Mouse (Mus musculus): ENCODE results near the gene Nmt1. TPM values are rescaled to one million over a fixed set of nuclear protein-coding genes. Genes with fewer than 3 reads are reported as not detected.

Nmt1 gene
- total and polyA plus RNA-seq, 2 experiments from 2014 or later = 39.8 to 71.5 TPM

GRCm38 (mm10) chr11:103003210-103003609 lies 24.8 kb upstream of the Nmt1 start:
- H3K9ac ChIP-seq (replicated peaks; ENCODE audit: low read length) = no peak overlapping the region
- no peak overlapping the region for H3K4me3 ChIP-seq (ENCODE audit: low read length)
- H3K4me1 ChIP-seq (ENCODE audit: insufficient read depth, low read length) = peaks cover 5% of the 10 kb centered on the region; the same call in 1 of the 2 replicates
- peak; percentile 83 for ATAC-seq
- no peaks in the 10 kb centered on the region for H3K27me3 ChIP-seq (ENCODE audit: insufficient read depth, low read length)
- no peak overlapping the region for H3K4me2 ChIP-seq (ENCODE audit: low read depth, low read length)
- peak; percentile 66 for DNase-seq (ENCODE audit: low spot score)
- no peak for TF ChIP-seq CTCF (IDR thresholded peaks at IDR 0.05; ENCODE audit: low read depth)
- H3K36me3 ChIP-seq (ENCODE audit: insufficient read depth, low read length) = 0 out of 2 replicates have a peak, but pooled peaks cover 7% of the 10 kb centered on the region
- H3K9me3 ChIP-seq (ENCODE audit: low read length) = no peaks in the 10 kb centered on the region
- 20% methylated on average over 5 of the region's 5 CpGs for WGBS
- H3K27ac ChIP-seq = peak overlapping the region; percentile 22; the same call in 1 of the 2 replicates

- ATAC-seq (no peak), DNase-seq (ENCODE audit: low spot score) (no peak)
- peaks cover 5% of the 10 kb centered on the region; the same call in 1 of the 2 replicates for H3K4me1 ChIP-seq (ENCODE audit: insufficient read depth, low read length)
- 95% methylated on average over 1 of the region's 1 CpGs for WGBS
- H3K9ac ChIP-seq (replicated peaks; ENCODE audit: low read length) = no peak overlapping the region
- no peak for TF ChIP-seq CTCF (IDR thresholded peaks at IDR 0.05; ENCODE audit: low read depth)
- no peak overlapping the region for H3K27ac ChIP-seq
- H3K9me3 ChIP-seq (ENCODE audit: low read length) = no peaks in the 10 kb centered on the region
- no peak overlapping the region for H3K4me3 ChIP-seq (ENCODE audit: low read length)
- H3K4me2 ChIP-seq (ENCODE audit: low read depth, low read length) = no peak overlapping the region
- H3K27me3 ChIP-seq (ENCODE audit: insufficient read depth, low read length) = no peaks in the 10 kb centered on the region
- no peaks in the 10 kb centered on the region for H3K36me3 ChIP-seq (ENCODE audit: insufficient read depth, low read length)
These were observed 23.1 kb upstream of the Nmt1 start for GRCm38 (mm10) chr11:103004852-103005251.

DNA sequence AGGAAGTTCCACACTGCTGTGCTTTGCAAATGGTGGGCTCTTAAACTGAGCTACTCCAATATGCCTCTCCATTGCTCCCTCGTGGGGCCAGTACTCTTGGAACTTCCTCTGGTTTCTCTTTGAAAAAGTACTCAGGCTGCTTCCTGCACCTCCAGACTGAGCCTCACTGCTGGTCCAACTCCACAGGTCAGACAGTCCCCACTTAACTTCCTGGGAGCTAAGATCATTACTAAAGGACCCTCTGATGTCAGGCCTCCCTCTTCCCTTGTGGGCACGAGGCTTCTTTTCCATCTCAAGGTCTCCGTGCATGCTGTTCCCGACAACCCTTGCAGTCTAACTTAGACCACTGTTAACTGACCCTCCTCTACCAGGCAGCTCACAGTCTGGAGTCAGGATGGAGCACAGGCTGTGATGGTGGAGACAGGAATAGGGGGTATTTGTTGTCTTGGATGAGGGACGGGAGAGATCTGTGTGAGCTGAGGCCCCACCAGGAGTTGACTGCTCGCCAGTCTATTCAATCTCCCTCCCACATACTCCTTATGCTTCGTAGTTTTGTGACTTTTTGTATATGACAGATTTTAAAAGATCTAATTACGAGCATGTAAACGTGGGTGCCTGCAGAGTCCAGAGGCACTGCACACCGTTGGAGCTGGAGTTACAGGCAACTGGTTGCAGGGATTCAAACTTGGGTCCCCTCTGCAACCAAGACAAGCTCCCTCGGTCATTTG lies 22.6 kb upstream of the Nmt1 start:
- no peak for ATAC-seq
- no peak overlapping the region for H3K4me3 ChIP-seq (ENCODE audit: low read length)
- no peak overlapping the region for H3K4me2 ChIP-seq (ENCODE audit: low read depth, low read length)
- DNase-seq (ENCODE audit: low spot score) = no peak
- WGBS = 80% methylated on average over 11 of the region's 11 CpGs
- no peaks in the 10 kb centered on the region for H3K27me3 ChIP-seq (ENCODE audit: insufficient read depth, low read length)
- TF ChIP-seq CTCF (IDR thresholded peaks at IDR 0.05; ENCODE audit: low read depth) = no peak
- no peak overlapping the region for H3K27ac ChIP-seq
- no peaks in the 10 kb centered on the region for H3K36me3 ChIP-seq (ENCODE audit: insufficient read depth, low read length)
- H3K9me3 ChIP-seq (ENCODE audit: low read length) = no peaks in the 10 kb centered on the region
- H3K4me1 ChIP-seq (ENCODE audit: insufficient read depth, low read length) = peaks cover 5% of the 10 kb centered on the region; the same call in 1 of the 2 replicates
- H3K9ac ChIP-seq (replicated peaks; ENCODE audit: low read length) = no peak overlapping the region

DNA sequence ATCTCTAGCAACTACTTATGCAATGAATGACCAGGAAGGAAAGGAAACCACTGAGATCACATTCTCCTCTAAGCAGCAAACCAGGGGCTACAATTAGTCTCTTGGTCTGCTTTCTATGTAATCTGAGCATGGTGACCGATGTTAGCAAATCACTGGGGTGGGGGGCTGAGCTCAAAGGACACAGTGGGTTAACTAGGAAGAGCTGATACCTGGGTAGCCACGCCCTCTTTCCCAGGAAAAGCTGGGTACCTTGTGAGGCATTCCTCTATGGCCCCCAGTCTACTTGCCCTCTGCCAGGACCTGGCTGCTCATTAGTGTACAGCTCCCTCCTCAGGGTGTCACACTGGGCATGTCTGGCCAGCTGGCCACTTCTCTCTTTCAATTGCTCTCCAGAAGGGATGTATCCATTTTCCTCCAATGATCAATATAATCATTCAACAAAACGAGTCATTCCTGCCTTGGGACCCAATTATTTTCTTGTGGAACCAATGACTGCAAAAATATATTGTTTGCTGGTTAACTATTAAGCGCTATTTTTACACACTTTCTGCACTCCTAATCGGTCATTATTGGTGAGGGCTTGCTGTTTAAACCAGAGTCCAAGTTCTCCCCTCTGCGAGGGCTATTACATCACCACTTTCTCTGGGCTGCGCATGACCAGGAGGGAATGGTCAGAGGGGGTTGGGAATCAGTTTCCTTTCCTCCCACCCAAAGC lies 21.5 kb upstream of the Nmt1 start:
- no peak for TF ChIP-seq CTCF (IDR thresholded peaks at IDR 0.05; ENCODE audit: low read depth)
- Histone ChIP-seq H3K27ac (no peak overlapping the region), H3K9ac (replicated peaks; ENCODE audit: low read length) (no peak overlapping the region), H3K9me3 (ENCODE audit: low read length) (no peaks in the 10 kb centered on the region), H3K4me1 (ENCODE audit: insufficient read depth, low read length) (peaks cover 5% of the 10 kb centered on the region; the same call in 1 of the 2 replicates), H3K4me3 (ENCODE audit: low read length) (no peak overlapping the region), H3K36me3 (ENCODE audit: insufficient read depth, low read length) (no peaks in the 10 kb centered on the region), H3K27me3 (ENCODE audit: insufficient read depth, low read length) (no peaks in the 10 kb centered on the region), H3K4me2 (ENCODE audit: low read depth, low read length) (no peak overlapping the region)
- DNase-seq (ENCODE audit: low spot score) (no peak), ATAC-seq (no peak)
- 90% methylated on average over 7 of the region's 7 CpGs for WGBS

- H3K4me3 ChIP-seq (ENCODE audit: low read length) = no peak overlapping the region
- peaks cover 5% of the 10 kb centered on the region; the same call in 1 of the 2 replicates for H3K4me1 ChIP-seq (ENCODE audit: insufficient read depth, low read length)
- DNase-seq (ENCODE audit: low spot score) (no peak), ATAC-seq (no peak)
- no peaks in the 10 kb centered on the region for H3K27me3 ChIP-seq (ENCODE audit: insufficient read depth, low read length)
- no peak overlapping the region for H3K9ac ChIP-seq (replicated peaks; ENCODE audit: low read length)
- 71% methylated on average over 6 of the region's 6 CpGs for WGBS
- H3K4me2 ChIP-seq (ENCODE audit: low read depth, low read length) = no peak overlapping the region
- no peak overlapping the region for H3K27ac ChIP-seq
- H3K36me3 ChIP-seq (ENCODE audit: insufficient read depth, low read length) = no peaks in the 10 kb centered on the region
- no peak for TF ChIP-seq CTCF (IDR thresholded peaks at IDR 0.05; ENCODE audit: low read depth)
- H3K9me3 ChIP-seq (ENCODE audit: low read length) = no peaks in the 10 kb centered on the region
These were observed 21.0 kb upstream of the Nmt1 start for GRCm38 (mm10) chr11:103007001-103007340.

GRCm38 (mm10) chr11:103008558-103008957 lies 19.4 kb upstream of the Nmt1 start:
- H3K27ac ChIP-seq = no peak overlapping the region
- H3K9ac ChIP-seq (replicated peaks; ENCODE audit: low read length) = no peak overlapping the region
- H3K4me3 ChIP-seq (ENCODE audit: low read length) = no peak overlapping the region
- WGBS = 76% methylated on average over 7 of the region's 7 CpGs
- no peak for TF ChIP-seq CTCF (IDR thresholded peaks at IDR 0.05; ENCODE audit: low read depth)
- H3K4me1 ChIP-seq (ENCODE audit: insufficient read depth, low read length) = no peaks in the 10 kb centered on the region
- ATAC-seq = no peak
- no peak overlapping the region for H3K4me2 ChIP-seq (ENCODE audit: low read depth, low read length)
- H3K27me3 ChIP-seq (ENCODE audit: insufficient read depth, low read length) = no peaks in the 10 kb centered on the region
- H3K36me3 ChIP-seq (ENCODE audit: insufficient read depth, low read length) = no peaks in the 10 kb centered on the region
- DNase-seq (ENCODE audit: low spot score) = no peak
- H3K9me3 ChIP-seq (ENCODE audit: low read length) = no peaks in the 10 kb centered on the region

GRCm38 (mm10) chr11:103009208-103009607 lies 18.8 kb upstream of the Nmt1 start:
- Histone ChIP-seq H3K27me3 (ENCODE audit: insufficient read depth, low read length) (no peaks in the 10 kb centered on the region), H3K9me3 (ENCODE audit: low read length) (no peaks in the 10 kb centered on the region), H3K27ac (no peak overlapping the region), H3K9ac (replicated peaks; ENCODE audit: low read length) (no peak overlapping the region), H3K36me3 (ENCODE audit: insufficient read depth, low read length) (no peaks in the 10 kb centered on the region), H3K4me3 (ENCODE audit: low read length) (no peak overlapping the region), H3K4me2 (ENCODE audit: low read depth, low read length) (no peak overlapping the region), H3K4me1 (ENCODE audit: insufficient read depth, low read length) (no peaks in the 10 kb centered on the region)
- peak; percentile 46 for TF ChIP-seq CTCF (IDR thresholded peaks at IDR 0.05; ENCODE audit: low read depth)
- DNase-seq (ENCODE audit: low spot score) (no peak), ATAC-seq (no peak)
- WGBS = 89% methylated on average over 8 of the region's 8 CpGs
